In the genomic region with DNA sequence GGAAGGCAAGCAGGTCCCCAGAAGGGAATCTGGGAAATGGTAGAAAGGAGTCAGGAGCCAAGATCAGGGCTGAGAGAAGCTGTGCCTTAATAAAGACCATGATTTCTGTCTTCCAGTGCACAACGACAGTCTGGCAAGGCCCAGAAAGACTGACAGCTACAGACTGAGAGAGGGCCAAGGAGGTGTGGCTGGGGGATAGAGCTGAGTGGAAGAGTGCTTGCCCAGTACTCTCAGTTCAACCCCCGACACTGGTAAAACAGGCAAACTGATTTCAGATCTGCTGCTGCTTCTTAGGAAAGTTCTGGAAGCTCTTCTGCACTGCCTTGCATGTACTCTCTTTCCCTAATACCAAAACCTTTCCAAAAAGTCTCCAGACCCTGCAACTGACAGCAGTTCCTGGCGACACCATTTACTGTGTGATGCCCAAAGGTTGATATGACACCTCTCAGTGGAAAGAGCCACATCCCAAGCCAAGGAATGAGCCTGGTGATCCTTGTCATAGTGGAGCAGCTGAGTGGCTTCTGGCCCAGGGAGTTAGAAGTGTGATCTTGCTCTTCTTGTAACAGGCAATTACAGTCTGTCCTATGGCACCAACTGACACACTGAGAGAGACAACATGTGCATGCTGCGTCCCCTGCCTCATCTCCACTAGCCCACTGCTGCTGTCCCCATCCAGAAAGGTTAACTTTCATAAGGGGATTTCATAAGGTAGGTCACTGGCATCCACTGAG, we compare ENCODE assay signal across 13 mouse cellular contexts. TPM values are rescaled to one million over a fixed set of nuclear protein-coding genes. Genes with fewer than 3 reads are reported as not detected.
DNase-seq lines count a peak whose midpoint lies in the region; ATAC-seq and TF ChIP-seq lines count a peak whose summit lies in the region.
"Had no signal": no experiment of that assay in that cellular context is flagged by ENCODE, and none has a peak within 500 bp of the region (broad histone marks: within the 10 kb centered on the region; RNA-seq: fewer than 3 reads in every experiment).

No protein-coding gene starts in this region.

- 64% methylated on average over 4 of the region's 4 CpGs for WGBS in lung, embryonic 14.5 days
- 73% methylated on average over 4 of the region's 4 CpGs for WGBS in liver, postnatal 0 days (ENCODE audit: insufficient replicate concordance)

- no peak overlapping the region for H3K4me2 ChIP-seq in lung, embryonic 14.5 days
- no peak overlapping the region for H3K4me2 ChIP-seq in liver, postnatal 0 days (ENCODE audit: low read depth, low read length)
- H3K4me2 ChIP-seq: kidney, embryonic 15.5 days; midbrain, embryonic 15.5 days; neural tube, embryonic 13.5 days had no signal

- H3K4me1 ChIP-seq in lung, embryonic 14.5 days (ENCODE audit: insufficient read depth), result peaks cover 3% of the 10 kb centered on the region; the same call in 1 of the 2 replicates
- no peaks in the 10 kb centered on the region for H3K4me1 ChIP-seq in liver, postnatal 0 days (ENCODE audit: insufficient read depth)

- H3K27me3 ChIP-seq in lung, embryonic 14.5 days (ENCODE audit: insufficient read depth, low read length), result peaks cover 6% of the 10 kb centered on the region; the same call in 1 of the 2 replicates
- no peaks in the 10 kb centered on the region for H3K27me3 ChIP-seq in liver, postnatal 0 days (ENCODE audit: insufficient read depth, low read length)
- H3K27me3 ChIP-seq: kidney, embryonic 15.5 days; midbrain, embryonic 15.5 days; neural tube, embryonic 13.5 days had no signal

- TF ChIP-seq CTCF in lung, embryonic 14.5 days (IDR thresholded peaks at IDR 0.05; ENCODE audit: low read depth), result no peak
- no peak for TF ChIP-seq CTCF in liver, postnatal 0 days (IDR thresholded peaks at IDR 0.05; ENCODE audit: low read depth)

- H3K9ac ChIP-seq in lung, embryonic 14.5 days, result no peak overlapping the region
- H3K9ac ChIP-seq in liver, postnatal 0 days (replicated peaks), result no peak overlapping the region
- H3K9ac ChIP-seq: kidney, embryonic 15.5 days; midbrain, embryonic 15.5 days; neural tube, embryonic 13.5 days had no signal

- H3K27ac ChIP-seq in lung, embryonic 14.5 days (ENCODE audit: low read depth), result no peak overlapping the region
- H3K27ac ChIP-seq in liver, postnatal 0 days (ENCODE audit: low read depth), result no peak overlapping the region
- H3K27ac ChIP-seq: kidney, embryonic 15.5 days; midbrain, embryonic 15.5 days had no signal

- H3K36me3 ChIP-seq in lung, embryonic 14.5 days (ENCODE audit: insufficient read depth), result no peaks in the 10 kb centered on the region
- H3K36me3 ChIP-seq in liver, postnatal 0 days (replicated peaks; ENCODE audit: insufficient read depth, low read length), result no peaks in the 10 kb centered on the region
- H3K36me3 ChIP-seq: kidney, embryonic 15.5 days; midbrain, embryonic 15.5 days; neural tube, embryonic 13.5 days had no signal

- intact Hi-C loops in heart, postnatal 25 days (cut with DNase I), result no loop called here

- DNase-seq in heart, adult 18-20 months, result peak; percentile 31 to 48
- DNase-seq in heart, postnatal 25 days (ENCODE audit: low spot score), result no peak
- DNase-seq in lung, embryonic 14.5 days, result peak; percentile 30
- DNase-seq in lung, postnatal 14 days, result no peak
- peak; percentile 18 for DNase-seq in gastrocnemius, postnatal 10 days
- peak; percentile 3 for DNase-seq in lung, postnatal 36 days
- DNase-seq in liver, postnatal 0 days, result no peak
- DNase-seq in ovary, postnatal 14 days (ENCODE audit: low spot score), result no peak
- DNase-seq: cerebellum, adult 2 months; right cerebral cortex, postnatal 25 days had no signal

- no peak overlapping the region for H3K4me3 ChIP-seq in lung, embryonic 14.5 days (ENCODE audit: low read depth, low read length)
- H3K4me3 ChIP-seq in liver, postnatal 0 days (ENCODE audit: low read depth, low read length), result no peak overlapping the region
- H3K4me3 ChIP-seq: kidney, embryonic 15.5 days; midbrain, embryonic 15.5 days; neural tube, embryonic 13.5 days had no signal

- no peaks in the 10 kb centered on the region for H3K9me3 ChIP-seq in lung, embryonic 14.5 days (ENCODE audit: low read depth, low read length)
- no peaks in the 10 kb centered on the region for H3K9me3 ChIP-seq in liver, postnatal 0 days (ENCODE audit: low read length)
- H3K9me3 ChIP-seq: kidney, embryonic 15.5 days; midbrain, embryonic 15.5 days; neural tube, embryonic 13.5 days had no signal

- no peak for TF ChIP-seq EP300 in liver, postnatal 0 days (IDR thresholded peaks at IDR 0.05; ENCODE audit: low read depth)

- ATAC-seq in lung, embryonic 14.5 days (ENCODE audit: insufficient read depth), result peak; percentile 36; the same call in 1 of the 2 replicates
- no peak for ATAC-seq in liver, postnatal 0 days
- ATAC-seq: midbrain, embryonic 15.5 days had no signal

RNA-seq across cellular contexts. Expression of a gene that starts 43.8 kb away (rescaled TPM):
- total RNA-seq in heart, adult 18-20 months (2021), result 10 to 100 TPM; 10.1 to 12.4 TPM
- 1 to 10 TPM; 8.2 to 9.5 TPM for total RNA-seq in heart, postnatal 25 days (2021)
- polyA plus RNA-seq in lung, embryonic 14.5 days (2014; fragmentation: Nextera tagmentation; extraction: Ambion mirVana), result 9.0 and 9.5 TPM in 2 replicates
- 10 to 100 TPM in 1 of 2 experiments, 1 to 10 TPM in 1; 9.2 to 12.9 TPM for total RNA-seq in gastrocnemius, postnatal 10 days (2021)
- polyA plus RNA-seq in liver, postnatal 0 days (2015; fragmentation: Nextera tagmentation; extraction: Ambion mirVana), result 1.5 and 1.9 TPM in 2 replicates

RNA-seq across cellular contexts. Expression of a gene that starts 50.7 kb away (rescaled TPM):
- total RNA-seq in heart, adult 18-20 months (2021), result under 1 TPM; 0.15 to 0.36 TPM
- total RNA-seq in heart, postnatal 25 days (2021), result under 1 TPM; 0.23 to 0.42 TPM
- polyA plus RNA-seq in lung, embryonic 14.5 days (2014; fragmentation: Nextera tagmentation; extraction: Ambion mirVana), result 1.2 and 1.4 TPM in 2 replicates
- total RNA-seq in gastrocnemius, postnatal 10 days (2021), result under 1 TPM; 0.59 to 0.61 TPM
- 1.6 and 1.8 TPM in 2 replicates for polyA plus RNA-seq in liver, postnatal 0 days (2015; fragmentation: Nextera tagmentation; extraction: Ambion mirVana)

Comparison
In these comparisons a context has a peak if more than half of its experiments do, and no peak if none do; other contexts are left out.
1. DNase-seq: peak in heart, adult 18-20 months (2 of 2), lung, embryonic 14.5 days (single experiment), gastrocnemius, postnatal 10 days (single experiment) and lung, postnatal 36 days (single experiment); none in heart, postnatal 25 days (single experiment), lung, postnatal 14 days (single experiment), liver, postnatal 0 days (single experiment) and ovary, postnatal 14 days (single experiment).